Mouse (Mus musculus) G1E-ER4 (cell line): Measurements from ENCODE around the gene Tac2. TPM values are rescaled to one million over a fixed set of nuclear protein-coding genes. Genes with fewer than 3 reads are reported as not detected.

Experiments
- GATA1 ChIP-seq: IDR thresholded peaks from one replicate; pipeline ENCODE4 v1.8.0; 2012; ENCODE audit warnings: low read length, inconsistent platforms
- polyA plus RNA-seq: library from polyadenylated mRNA; stranded (reverse); fragments of >175 nt; gene quantifications from 2 replicates; pipeline ENCODE4 v1.2.3, GENCODE M21; 2012

Tac2 gene
- not detected in 2 replicates for polyA plus RNA-seq

DNA sequence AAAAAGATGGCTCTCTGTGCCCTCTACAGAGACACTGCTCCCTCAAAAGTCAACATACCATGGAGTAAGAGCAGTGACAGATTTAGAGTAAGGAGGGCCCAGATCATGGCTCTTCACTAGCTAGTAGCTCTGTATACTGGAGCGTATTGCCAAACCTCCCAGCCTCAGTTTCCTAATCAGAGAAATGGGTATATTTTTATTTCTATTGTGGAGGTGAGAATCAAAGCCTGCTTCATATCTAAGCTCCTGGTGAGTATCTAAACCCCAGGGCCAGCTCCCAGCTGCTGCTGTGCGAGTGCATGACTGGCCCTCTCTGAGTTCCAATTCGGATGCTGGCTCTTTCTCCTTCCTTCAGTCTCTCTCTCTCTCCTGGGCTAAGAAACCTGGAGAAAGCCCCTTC, at the start of gene Tac2:
Gene Tac2 (plus strand): TSS at position 301 of the 400 bp plus-strand sequence.
- no peak for TF ChIP-seq GATA1

DNA sequence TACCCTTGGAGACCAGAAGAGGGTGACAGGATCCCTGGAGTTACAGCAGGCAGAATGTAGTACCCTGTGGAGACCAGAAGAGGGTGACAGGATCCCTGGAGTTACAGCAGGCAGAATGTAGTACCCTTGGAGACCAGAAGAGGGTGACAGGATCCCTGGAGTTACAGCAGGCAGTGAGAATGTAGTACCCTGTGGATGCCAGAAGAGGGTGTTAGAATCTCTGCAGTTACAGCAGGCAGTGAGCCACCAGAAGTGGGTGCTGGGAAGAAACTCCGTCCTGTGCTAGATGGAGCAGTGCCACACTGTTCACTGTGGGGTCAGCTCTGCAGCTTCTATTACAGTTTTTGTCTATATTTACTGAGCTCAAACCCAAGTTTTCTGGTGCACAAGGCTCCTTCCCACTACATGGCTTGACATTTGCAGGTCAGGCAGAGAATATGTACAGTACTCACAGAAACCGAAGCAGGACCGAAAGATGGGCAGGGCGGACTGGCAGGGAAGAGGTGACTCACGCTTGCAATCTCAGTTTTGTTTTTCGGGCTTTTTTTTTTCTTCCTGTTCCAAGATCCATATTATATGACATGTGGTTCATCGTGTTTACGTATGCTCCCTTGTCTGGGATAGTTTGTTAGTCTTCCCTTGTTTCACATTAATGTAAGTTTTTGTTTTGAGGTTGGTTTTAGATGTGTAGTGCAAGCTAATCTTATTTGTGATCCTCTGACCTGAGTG, 49.3 kb upstream of the Tac2 start:
- no peak for TF ChIP-seq GATA1

DNA sequence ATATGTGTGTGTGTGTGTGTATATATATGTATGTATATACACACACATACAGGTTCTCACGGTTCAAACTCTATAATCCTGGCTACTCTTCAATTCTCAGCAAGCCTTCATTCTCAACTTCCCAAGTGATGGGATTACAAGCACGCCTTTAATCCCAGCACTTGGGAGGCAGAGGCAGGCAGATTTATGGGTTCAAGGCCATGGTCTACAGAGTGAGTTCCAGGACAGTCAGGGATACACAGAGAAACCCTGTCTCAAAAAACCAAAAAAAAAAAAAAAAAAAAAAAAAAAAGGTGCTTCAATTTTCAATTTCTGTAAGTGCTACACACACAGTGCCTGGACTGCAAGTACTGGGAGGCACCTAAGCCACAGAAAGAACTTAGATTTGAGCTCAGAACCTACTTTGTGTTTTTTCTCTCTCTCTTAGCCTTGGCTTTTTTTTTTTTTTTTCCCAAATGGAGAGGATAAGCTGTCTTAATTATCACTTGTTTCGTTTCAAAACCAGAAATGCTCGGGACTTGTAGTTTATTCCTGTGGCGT, 48.3 kb upstream of the Tac2 start:
- TF ChIP-seq GATA1: no peak

DNA sequence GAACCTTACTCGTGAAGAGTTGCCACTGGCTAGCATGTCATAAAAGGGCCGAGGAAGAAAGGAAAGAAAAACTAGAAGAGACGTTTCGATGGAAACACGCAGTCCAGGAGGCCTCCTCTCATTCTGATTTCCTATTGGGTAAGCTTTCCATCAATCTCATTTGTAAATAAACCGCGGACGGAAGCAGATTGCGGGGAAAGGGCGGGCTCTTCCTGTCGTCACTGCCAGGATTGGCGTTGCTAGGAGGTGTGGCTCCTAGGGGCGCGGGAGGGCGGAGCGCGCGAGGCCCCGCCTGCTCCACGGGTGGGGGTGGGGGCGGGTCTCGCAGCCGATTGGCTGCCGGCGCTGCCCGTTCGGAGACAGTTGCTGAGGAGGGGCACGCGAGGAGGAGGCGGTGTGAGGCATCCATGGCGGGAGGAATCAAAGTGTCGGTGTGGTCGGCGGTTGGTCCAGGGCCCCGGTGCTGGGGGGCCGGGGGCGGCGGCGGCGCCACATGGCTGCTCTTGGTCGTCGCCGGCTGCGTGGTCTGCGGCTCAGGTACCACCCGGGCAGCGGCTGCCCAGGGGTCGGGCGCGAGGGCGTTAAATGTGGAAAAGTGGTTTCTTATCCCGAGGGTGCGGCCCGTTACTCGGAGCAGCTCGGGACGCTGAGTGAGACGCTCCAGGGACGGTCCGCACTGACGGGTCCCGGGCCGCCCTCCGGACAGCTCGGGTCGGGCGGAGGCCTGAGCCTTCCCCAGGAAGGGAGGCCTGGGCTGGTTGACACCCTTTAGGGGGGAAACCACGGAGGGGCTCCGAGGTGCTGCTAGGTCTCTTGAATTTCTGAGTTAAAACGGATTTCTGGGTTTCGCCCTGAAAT, 47.4 kb upstream of the Tac2 start:
- no peak for TF ChIP-seq GATA1

DNA sequence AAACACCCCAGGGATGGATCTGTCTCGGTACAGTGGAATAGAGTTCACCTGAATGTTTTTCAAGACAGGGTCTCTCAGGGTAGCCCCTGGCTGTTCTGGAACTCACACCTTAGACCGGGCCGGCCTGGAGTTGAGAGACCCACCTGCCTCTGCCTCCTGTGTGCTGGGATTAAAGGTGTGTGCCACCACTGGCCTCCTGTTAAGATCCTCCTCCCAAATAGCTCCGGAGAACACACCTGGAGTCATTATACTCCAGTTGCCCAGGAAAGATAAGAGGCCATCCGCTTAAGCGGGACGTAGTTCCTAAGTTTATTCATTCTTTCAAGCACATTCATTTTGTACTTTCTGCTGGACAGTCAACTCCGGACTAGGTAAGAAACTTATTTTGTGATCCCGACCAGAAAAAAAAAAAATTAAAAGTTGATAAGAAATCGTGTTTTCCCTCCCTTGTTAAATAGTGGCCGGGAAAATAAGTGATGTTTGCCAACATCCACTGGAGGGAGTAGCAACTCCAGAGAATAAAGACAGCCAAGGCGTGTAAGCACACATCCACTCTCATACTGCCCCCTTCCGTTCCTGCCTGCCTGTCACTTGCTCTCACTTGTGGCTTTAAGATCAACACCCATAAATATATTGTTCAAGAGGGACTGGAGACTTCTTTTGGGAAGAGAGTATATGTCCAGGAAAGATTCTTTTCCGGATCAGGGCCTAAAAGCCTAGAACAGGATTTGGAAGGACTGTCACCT, 46.5 kb upstream of the Tac2 start:
- TF ChIP-seq GATA1: no peak

DNA sequence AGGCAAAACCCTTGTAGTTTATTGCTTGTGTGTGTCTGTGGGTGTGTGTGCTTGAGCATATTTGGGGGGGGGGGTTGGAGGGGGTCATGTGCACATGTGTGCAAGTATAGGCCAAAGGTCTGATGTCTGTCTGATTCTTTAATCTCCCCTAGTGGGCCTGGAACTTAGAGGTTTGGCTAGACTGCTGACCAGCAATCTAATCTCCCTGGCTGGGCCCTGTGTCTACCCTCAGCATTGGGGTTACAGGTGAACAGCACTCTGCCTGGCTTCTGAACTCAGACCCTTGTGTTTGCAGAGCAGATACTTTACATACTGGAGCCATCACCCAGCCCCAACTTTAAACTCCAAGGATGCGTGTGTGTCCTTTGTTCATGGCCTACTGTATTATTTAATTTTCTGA, 45.1 kb upstream of the Tac2 start:
- no peak for TF ChIP-seq GATA1

DNA sequence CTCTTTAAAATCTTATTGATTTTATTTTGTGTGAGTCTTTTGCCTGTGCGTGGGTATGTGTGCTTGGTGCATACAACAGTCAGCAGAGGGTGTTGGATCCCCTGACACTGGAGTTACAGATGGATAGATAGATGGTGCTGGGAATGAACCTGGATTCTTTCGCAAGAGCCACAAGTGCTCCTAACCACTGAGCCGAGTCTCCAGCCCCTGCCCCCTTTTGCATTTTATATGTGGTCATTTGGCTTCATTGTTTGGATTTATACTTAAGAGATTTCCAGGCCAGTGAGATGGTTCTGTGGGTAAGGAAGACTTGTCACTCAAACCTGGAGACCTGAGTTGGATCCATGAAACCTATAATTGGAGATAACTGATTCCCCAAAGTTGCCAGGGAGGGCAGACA, 44.4 kb upstream of the Tac2 start:
- TF ChIP-seq GATA1: no peak

DNA sequence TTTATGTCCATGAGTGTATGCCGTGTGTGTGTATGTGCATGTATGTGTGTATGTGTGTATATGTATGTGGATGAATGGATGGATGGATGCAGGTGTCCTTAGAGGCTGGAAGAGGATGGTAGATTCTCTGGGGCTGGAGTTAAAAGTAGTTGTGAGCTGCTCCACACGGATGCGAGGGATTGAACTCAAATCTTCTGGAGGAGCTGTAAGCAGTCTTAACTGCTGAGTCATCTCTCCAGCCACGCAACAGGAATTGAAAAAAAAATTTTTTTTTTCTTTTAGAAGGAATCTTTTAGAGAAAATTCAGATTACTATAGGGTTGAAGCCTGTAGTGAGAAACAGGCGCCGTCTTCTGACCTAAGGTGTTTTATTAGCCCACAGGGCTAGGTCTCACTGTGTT, 41.4 kb upstream of the Tac2 start:
- TF ChIP-seq GATA1: no peak

DNA sequence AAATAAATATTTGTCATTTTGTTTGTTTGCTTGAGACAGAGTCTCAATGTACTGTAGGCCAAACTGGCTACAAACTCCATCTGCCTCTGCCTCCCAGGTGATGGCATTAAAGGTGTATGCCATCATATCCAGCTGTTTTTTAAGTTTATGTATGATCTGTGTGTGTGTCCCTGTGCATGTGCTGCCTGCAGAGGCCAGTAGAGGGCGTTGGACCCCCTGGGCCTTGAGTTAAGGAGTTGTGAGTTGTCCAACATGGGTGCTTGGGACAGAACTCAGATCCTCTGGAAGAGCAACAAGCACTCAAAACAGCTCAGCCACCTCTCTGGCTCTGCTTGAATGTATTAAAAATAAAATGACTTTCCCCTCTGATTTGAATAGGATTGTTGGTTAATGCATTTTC, 33.2 kb upstream of the Tac2 start:
- TF ChIP-seq GATA1: no peak

DNA sequence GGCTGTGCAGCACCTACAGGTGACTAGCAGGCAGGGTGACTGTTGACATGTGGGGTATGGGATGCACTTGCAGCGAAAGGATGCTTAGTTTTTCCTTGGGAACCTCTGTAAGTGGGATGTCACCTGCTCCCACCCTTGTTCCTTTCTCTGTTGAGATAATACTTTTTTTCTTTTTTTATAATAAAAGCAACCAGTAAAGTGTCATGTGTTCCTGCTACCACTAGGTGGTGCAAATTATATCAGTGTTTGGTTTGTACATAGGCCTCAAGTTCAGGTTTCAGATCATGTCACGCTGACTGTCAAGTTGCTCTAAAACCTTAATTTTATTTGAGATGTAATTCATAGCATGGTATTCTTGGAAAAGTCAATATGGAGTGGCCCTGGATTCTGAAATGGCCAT, 29.6 kb upstream of the Tac2 start:
- no peak for TF ChIP-seq GATA1

DNA sequence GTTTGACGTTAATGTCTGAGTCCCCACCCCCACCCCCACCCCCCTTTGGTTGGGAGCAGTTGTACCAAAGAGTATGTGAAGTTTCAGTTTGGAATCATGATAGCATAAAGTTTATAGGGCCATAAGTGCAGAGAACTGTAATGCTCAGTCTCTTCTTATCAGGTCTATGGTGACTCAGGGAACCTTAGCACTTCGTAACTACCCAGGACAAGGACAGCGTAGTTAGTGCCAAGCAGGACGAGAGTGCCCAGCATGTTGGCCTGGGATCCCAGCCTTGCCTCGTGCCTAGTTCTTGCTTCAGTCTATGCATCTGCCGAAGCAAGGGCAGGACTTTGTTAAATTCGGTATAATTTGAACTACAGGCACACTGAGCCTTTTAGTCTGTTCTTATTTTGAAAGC, 28.5 kb upstream of the Tac2 start:
- no peak for TF ChIP-seq GATA1

DNA sequence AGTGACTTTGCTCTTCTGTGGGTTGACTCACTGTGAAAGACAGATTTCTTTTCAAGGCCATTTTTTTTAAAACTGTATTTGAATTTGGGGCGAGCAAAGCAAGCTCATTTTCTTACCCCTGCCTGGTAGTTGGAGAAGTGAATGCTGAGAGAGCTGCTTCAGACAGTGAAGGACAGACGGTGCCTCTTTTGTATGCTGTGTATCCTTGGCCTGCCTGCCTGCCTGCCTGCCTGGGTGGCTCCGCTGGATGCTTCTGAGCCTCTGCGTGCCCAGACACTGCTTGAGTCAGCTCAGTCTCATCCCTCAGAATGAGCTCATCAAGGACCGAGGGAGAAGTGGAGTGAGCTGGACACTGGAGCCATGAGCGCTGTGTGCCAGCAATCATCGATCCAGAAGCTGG, 25.3 kb upstream of the Tac2 start:
- no peak for TF ChIP-seq GATA1

DNA sequence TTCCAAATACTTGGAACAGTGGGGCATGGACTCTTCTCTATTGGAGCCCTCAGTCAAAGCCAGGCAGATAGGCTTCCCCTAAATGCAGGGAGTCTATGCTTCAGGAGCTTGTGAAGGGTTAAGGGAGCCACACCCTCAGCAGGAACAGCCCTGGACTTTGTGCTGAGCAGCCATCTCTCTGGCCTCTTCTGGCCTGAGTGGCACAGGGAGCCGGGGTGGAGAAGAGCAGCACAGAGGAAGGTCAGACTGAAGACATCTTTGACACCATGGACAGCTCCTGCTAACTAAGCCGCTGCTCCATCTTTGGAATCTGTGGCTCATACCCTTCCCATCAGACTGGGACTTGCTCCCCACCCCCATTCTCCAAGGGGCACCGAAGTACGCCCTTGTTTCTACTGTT, 21.0 kb upstream of the Tac2 start:
- no peak for TF ChIP-seq GATA1

DNA sequence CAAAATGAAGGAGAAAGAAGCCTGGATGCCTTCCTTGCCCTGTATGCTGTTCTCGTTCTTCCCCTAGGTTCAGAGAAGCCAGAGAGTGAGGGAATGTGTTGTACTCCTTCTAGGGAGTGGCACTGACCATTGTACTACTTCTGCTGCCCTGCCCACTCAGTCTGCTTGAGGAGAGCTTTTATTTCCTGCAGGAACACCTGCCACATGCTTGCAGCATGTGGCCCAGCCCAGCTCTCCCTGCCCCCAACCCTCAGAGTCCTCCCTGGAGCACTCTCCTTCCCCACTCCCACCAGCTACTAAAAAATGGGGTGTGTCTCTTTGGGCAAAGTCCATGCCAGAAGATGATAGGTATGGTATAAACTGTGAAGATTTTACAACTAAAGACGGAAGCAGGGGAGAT, 20.0 kb upstream of the Tac2 start:
- TF ChIP-seq GATA1: no peak

DNA sequence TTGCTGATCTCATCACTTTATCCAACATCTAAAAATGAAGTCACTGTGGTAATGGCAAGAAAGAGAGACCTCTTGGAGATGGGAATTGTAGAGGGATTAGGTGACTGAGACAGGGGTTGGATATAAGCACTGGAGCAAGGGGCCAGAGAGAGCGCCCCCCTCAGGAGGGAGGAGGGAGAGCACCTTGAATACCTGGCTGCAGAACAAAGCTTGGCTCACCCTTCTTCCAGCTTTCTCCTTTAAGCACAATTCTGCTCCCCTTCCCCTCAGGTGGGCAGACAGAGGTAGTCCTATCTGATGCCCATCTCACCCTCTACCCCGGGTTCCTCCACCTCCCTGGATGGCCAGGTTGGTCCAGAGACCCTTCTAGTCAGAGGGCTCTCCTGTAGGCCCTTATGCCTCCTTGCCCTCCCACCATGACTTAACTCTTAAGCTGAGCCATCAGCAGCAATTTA, 19.5 kb upstream of the Tac2 start, which contains the start of gene Myo1a:
Gene Myo1a (plus strand): TSS at position 405 of the 455 bp plus-strand sequence.
- no peak for TF ChIP-seq GATA1

DNA sequence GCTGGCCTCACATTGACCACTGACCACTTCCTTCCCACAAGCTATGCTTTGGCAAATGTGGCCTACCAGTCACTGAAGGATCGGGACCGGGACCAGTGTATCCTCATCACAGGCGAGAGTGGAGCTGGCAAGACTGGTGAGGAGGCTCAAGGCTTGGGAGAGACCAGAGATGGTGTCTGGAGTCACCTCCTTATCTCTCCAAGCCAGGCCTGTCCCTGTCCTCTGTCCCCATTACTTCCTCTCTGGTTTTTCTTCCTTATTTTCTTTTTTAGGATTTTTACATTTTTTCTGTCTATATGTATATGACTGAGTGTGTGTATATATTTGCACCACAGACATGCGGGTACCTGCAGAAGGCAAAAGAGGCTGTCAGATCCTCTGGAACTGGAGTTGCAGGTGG, 18.5 kb upstream of the Tac2 start:
- no peak for TF ChIP-seq GATA1

DNA sequence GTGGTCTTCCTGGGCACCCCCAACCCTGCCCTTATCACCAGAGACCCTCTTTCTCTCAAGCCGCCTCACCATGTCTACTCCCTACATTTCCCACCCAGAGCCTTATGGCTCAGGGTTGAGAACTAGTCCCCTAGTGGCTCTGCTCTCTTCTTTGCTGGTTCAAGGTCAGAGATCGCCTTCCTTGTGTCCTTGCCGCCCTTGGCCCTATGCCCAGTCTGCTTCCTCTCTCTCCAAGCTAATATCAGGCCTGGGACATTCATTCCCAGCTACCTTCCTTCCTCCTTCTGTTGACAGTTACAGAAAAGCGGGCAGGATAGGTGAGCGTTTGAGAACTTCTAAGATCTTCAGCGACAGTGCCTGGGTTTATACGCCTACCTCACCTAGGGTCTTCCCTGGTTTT, 16.6 kb upstream of the Tac2 start:
- no peak for TF ChIP-seq GATA1
